Mouse (Mus musculus) forebrain, embryonic 14.5 days (tissue): ENCODE results near the gene Prdm16. TPM values are rescaled to one million over a fixed set of nuclear protein-coding genes. Genes with fewer than 3 reads are reported as not detected.

ENCODE experiments used
- ATAC-seq: fragments of 200-750 bp; cut with Nextera tagmentation; 2 replicates; pipeline ENCODE4 v1.8.0; 2017; ENCODE audit warnings: mild to moderate bottlenecking, moderate library complexity
- DNase-seq: peaks from one replicate; pipeline ENCODE4 v3.0.0-alpha.2; 2015; ENCODE audit warnings: low spot score
- H3K27ac ChIP-seq: fragments of 300-500 bp; sonication (generic); 2 replicates; pipeline ENCODE4 v1.5.1; 2014; ENCODE audit warnings: low read depth, mild to moderate bottlenecking, control low read depth, low read length, moderate library complexity
- H3K27me3 ChIP-seq: fragments of 300-500 bp; sonication (generic); replicated peaks from 2 replicates; pipeline ENCODE4 v1.6.1; 2014; ENCODE audit warnings: low read length, control low read depth, mixed read lengths; ENCODE audit not compliant: control insufficient read depth, insufficient read depth
- H3K36me3 ChIP-seq: fragments of 300-500 bp; sonication (generic); 2 replicates; pipeline ENCODE4 v1.6.1; 2014; ENCODE audit warnings: low read length, control low read depth; ENCODE audit not compliant: control insufficient read depth, insufficient read depth
- H3K4me1 ChIP-seq: fragments of 300-500 bp; sonication (generic); 2 replicates; pipeline ENCODE4 v1.6.1; 2014; ENCODE audit warnings: antibody characterized with exemption, low read length, control low read depth; ENCODE audit not compliant: control insufficient read depth, insufficient read depth
- H3K4me2 ChIP-seq: fragments of 300-500 bp; sonication (generic); 2 replicates; pipeline ENCODE4 v1.6.1; 2014; ENCODE audit warnings: mild to moderate bottlenecking, control low read depth, low read length
- H3K4me3 ChIP-seq: fragments of 300-500 bp; sonication (generic); 2 replicates; pipeline ENCODE4 v1.5.1; 2014; ENCODE audit warnings: low read depth, low read length, control low read depth
- H3K9ac ChIP-seq: fragments of 300-500 bp; sonication (generic); 2 replicates; pipeline ENCODE4 v1.6.1; 2014; ENCODE audit warnings: mild to moderate bottlenecking, low read length, control low read depth, moderate library complexity
- H3K9me3 ChIP-seq: fragments of 300-500 bp; sonication (generic); replicated peaks from 2 replicates; pipeline ENCODE4 v1.6.1; 2016; ENCODE audit warnings: low read length, control low read depth, mixed read lengths; ENCODE audit not compliant: control insufficient read depth
- WGBS: fragments of 180-500 bp; shearing (Covaris S2); extraction: QIAGEN DNeasy Blood & Tissue Kit; methylation state at CpG from one replicate; pipeline ENCODE4 v1.1.7; 2014; 5-methylcytosine and 5-hydroxymethylcytosine counted together
- polyA plus RNA-seq: library from polyadenylated mRNA; unstranded; fragments of >200 nt; fragmentation: Nextera tagmentation; extraction: Ambion mirVana; gene quantifications from 2 replicates; pipeline ENCODE4 v1.2.1, GENCODE M21; 2014

Prdm16 gene
- polyA plus RNA-seq, 1 experiment from 2014 or later, result 20.6 TPM

DNA sequence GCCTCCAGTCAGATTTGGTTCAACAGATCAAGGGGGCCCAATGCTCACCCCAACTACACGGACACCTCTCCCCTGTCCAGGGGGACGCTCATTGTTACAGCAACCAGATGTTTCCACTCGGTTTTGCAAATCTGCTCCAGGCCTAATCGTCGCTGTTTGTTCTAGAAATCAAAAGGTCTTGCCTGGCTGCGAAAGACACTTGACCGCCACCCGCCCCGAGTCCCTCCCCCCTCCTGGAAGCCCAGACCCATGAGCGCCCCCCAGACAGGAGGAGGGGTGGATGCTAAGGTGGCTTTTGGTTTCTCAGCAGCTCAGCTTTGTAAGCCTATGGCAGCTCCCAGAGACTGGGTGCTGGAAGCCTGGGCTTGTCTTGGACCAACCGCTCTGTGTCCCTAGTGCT lies 68.7 kb downstream of the Prdm16 start:
- Histone ChIP-seq H3K27me3 (no peaks in the 10 kb centered on the region), H3K4me1 (peaks cover 37% of the 10 kb centered on the region), H3K27ac (no peak overlapping the region), H3K36me3 (no peaks in the 10 kb centered on the region), H3K4me3 (no peak overlapping the region), H3K9me3 (no peaks in the 10 kb centered on the region), H3K9ac (0 out of 2 replicates have a peak overlapping the region, but pooled peaks have one; percentile 32), H3K4me2 (no peak overlapping the region)
- ATAC-seq, result 0 out of 2 replicates have a peak, but pooled peaks have one; percentile 35
- DNase-seq, result no peak
- WGBS, result 50% methylated on average over 11 of the region's 11 CpGs

DNA sequence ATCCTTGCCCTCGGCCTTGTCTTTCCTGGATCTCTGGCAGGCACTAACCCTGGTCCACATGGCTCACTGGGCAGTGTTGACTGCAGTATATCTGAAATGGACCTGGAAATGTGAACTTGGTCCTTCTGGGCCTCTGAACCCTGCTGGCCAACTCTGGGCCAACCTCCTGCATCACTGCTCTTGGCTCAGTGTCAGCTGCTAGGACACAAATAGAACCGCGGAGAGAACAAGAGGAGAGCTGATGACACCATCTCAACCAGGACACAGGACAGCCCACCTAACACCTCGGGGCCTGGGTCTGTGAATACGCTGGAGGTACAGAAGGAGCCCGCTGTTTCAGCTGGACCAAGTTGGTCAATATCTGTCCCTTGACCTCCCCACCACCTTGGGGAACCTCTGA lies 73.5 kb downstream of the Prdm16 start:
- Histone ChIP-seq H3K4me1 (peaks cover 6% of the 10 kb centered on the region), H3K36me3 (no peaks in the 10 kb centered on the region), H3K9ac (no peak overlapping the region), H3K27me3 (no peaks in the 10 kb centered on the region), H3K4me3 (no peak overlapping the region), H3K4me2 (no peak overlapping the region), H3K9me3 (no peaks in the 10 kb centered on the region), H3K27ac (no peak overlapping the region)
- ATAC-seq, result no peak
- 94% methylated on average over 6 of the region's 6 CpGs for WGBS
- no peak for DNase-seq

- ATAC-seq, result no peak
- H3K4me3 ChIP-seq, result no peak overlapping the region
- no peak for DNase-seq
- no peaks in the 10 kb centered on the region for H3K27me3 ChIP-seq
- no peaks in the 10 kb centered on the region for H3K9me3 ChIP-seq
- peaks cover 38% of the 10 kb centered on the region for H3K4me1 ChIP-seq
- H3K4me2 ChIP-seq, result no peak overlapping the region
- no peaks in the 10 kb centered on the region for H3K36me3 ChIP-seq
- H3K27ac ChIP-seq, result no peak overlapping the region
- no peak overlapping the region for H3K9ac ChIP-seq
- WGBS, result 86% methylated on average over 5 of the region's 5 CpGs
These were observed 78.6 kb downstream of the Prdm16 start for GRCm38 (mm10) chr4:154558041-154558440.

GRCm38 (mm10) chr4:154557168-154557567 lies 79.5 kb downstream of the Prdm16 start:
- H3K27me3 ChIP-seq, result no peaks in the 10 kb centered on the region
- peak overlapping the region; percentile 45 for H3K4me2 ChIP-seq
- H3K36me3 ChIP-seq, result no peaks in the 10 kb centered on the region
- no peak for ATAC-seq
- H3K9ac ChIP-seq, result peak overlapping the region; percentile 48
- no peak for DNase-seq
- H3K4me1 ChIP-seq, result peaks cover 45% of the 10 kb centered on the region
- peak overlapping the region; percentile 57; the same call in 1 of the 2 replicates for H3K27ac ChIP-seq
- H3K9me3 ChIP-seq, result no peaks in the 10 kb centered on the region
- H3K4me3 ChIP-seq, result peak overlapping the region; percentile 10; the same call in 1 of the 2 replicates
- WGBS, result 67% methylated on average over 11 of the region's 11 CpGs

GRCm38 (mm10) chr4:154556418-154556817 lies 80.3 kb downstream of the Prdm16 start:
- peak; percentile 69 for DNase-seq
- H3K9ac ChIP-seq, result peak overlapping the region; percentile 48
- no peaks in the 10 kb centered on the region for H3K36me3 ChIP-seq
- no peaks in the 10 kb centered on the region for H3K27me3 ChIP-seq
- WGBS, result 7% methylated on average over 11 of the region's 11 CpGs
- H3K9me3 ChIP-seq, result no peaks in the 10 kb centered on the region
- peak overlapping the region; percentile 10 for H3K4me3 ChIP-seq
- ATAC-seq, result peak; percentile 64
- H3K4me2 ChIP-seq, result peak overlapping the region; percentile 45
- peaks cover 50% of the 10 kb centered on the region for H3K4me1 ChIP-seq
- peak overlapping the region; percentile 57; the same call in 1 of the 2 replicates for H3K27ac ChIP-seq

DNA sequence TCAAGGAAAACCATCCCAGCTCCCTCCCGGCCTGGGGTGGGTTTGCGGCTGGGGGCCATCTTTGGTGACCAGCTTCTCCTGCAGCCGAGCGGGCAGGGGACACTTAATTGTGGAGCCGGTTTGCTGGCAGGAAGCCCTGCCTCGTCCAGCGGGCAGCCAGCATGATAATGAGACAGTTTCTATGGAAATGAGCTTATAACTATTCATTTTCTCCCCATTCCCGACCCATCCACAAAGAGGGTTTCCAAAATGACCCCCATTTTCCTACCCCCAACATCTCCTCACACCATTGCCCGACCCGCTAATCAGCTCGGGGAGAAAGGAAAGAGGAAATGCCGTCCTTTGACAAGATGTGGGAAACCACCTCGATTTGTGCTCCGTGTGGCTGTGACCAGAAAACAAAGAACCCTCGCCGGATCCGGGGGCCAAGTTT lies 86.7 kb downstream of the Prdm16 start:
- Histone ChIP-seq H3K4me1 (peaks cover 70% of the 10 kb centered on the region), H3K4me3 (peak overlapping the region; percentile 15; the same call in 1 of the 2 replicates), H3K4me2 (peak overlapping the region; percentile 45), H3K27ac (peak overlapping the region; percentile 88), H3K9ac (peak overlapping the region; percentile 43), H3K9me3 (no peaks in the 10 kb centered on the region), H3K36me3 (no peaks in the 10 kb centered on the region), H3K27me3 (no peaks in the 10 kb centered on the region)
- 1% methylated on average over 17 of the region's 17 CpGs for WGBS
- ATAC-seq, result peak; percentile 86
- peak; percentile 91 for DNase-seq

DNA sequence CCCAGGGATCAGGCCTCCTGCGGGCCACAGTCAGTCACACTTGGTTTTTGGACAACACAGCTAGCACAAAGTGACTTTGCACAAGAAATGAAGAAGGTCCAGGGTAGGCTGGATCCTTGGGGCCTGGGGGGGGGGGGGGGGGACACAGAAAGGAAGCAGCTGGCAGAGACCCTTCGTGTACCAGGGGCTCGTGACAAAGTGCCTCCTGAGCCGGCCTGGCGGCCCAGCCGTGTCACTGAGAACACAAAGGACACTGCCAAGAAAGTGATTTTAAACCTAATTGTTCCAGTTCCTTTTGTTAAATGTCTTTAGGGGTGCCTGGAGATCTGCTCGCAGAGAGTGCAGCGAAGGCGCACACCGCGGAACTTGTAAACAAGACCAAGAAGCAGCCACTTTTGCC lies 87.2 kb downstream of the Prdm16 start:
- Histone ChIP-seq H3K36me3 (no peaks in the 10 kb centered on the region), H3K4me1 (peaks cover 73% of the 10 kb centered on the region), H3K27ac (peak overlapping the region; percentile 88), H3K27me3 (no peaks in the 10 kb centered on the region), H3K9me3 (no peaks in the 10 kb centered on the region), H3K9ac (peak overlapping the region; percentile 43; the same call in 1 of the 2 replicates), H3K4me3 (0 out of 2 replicates have a peak overlapping the region, but pooled peaks have one; percentile 15), H3K4me2 (peak overlapping the region; percentile 45)
- peak; percentile 37 for ATAC-seq
- WGBS, result 10% methylated on average over 10 of the region's 11 CpGs
- peak; percentile 73 for DNase-seq

DNA sequence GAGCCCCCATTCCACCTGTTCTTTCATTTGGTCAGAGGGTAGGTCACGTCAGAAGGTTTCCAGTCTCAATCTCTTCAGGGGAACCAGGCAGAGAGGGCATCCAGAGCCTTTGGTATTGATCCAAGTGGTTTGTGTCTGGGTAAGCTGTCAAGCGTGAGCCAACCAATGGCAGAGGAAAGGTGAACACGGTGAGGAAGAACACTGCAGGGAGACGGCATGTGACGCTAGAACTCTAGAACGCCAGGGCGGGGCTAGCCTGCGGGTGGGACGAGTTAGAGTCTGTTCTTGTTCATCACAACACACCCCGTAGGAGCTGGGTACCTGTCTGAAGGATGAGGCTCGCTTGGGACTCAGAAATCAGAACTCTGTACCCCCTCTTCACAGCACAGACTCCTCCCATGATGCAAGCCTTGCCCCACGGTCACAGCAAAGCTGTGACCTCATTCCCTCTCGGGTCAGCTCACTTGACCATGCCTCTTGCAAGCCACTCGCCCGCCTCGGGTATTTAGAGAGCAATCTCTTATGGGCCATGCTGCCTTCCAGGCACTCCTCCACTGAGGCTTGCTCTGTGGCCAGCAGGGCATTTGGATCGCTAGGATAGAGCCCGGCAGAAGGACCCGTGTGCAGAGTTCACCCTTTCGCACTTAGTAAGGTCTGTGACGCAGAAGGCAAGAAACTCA lies 89.4 kb downstream of the Prdm16 start:
- no peak overlapping the region for H3K27ac ChIP-seq
- WGBS, result 76% methylated on average over 21 of the region's 21 CpGs

GRCm38 (mm10) chr4:154545296-154545695 lies 91.4 kb downstream of the Prdm16 start:
- H3K27ac ChIP-seq, result peak overlapping the region; percentile 74
- H3K4me2 ChIP-seq, result no peak overlapping the region
- H3K9ac ChIP-seq, result no peak overlapping the region
- no peaks in the 10 kb centered on the region for H3K27me3 ChIP-seq
- ATAC-seq (no peak), DNase-seq (peak; percentile 81)
- H3K36me3 ChIP-seq, result no peaks in the 10 kb centered on the region
- no peaks in the 10 kb centered on the region for H3K9me3 ChIP-seq
- 8% methylated on average over 9 of the region's 9 CpGs for WGBS
- H3K4me3 ChIP-seq, result no peak overlapping the region
- H3K4me1 ChIP-seq, result peaks cover 75% of the 10 kb centered on the region

More for the DNA sequence above, 89.4 kb downstream of the Prdm16 start:
- H3K9me3 ChIP-seq, result no peaks in the 10 kb centered on the region
- ATAC-seq, result no peak
- H3K4me2 ChIP-seq, result no peak overlapping the region
- peaks cover 78% of the 10 kb centered on the region for H3K4me1 ChIP-seq
- no peaks in the 10 kb centered on the region for H3K27me3 ChIP-seq
- no peaks in the 10 kb centered on the region for H3K36me3 ChIP-seq
- no peak overlapping the region for H3K4me3 ChIP-seq
- H3K9ac ChIP-seq, result no peak overlapping the region
- DNase-seq, result no peak
